Mouse (Mus musculus): ENCODE data around the gene 4930412O13Rik.

The 4930412O13Rik gene

GRCm38 (mm10) chr2:9881051-9881591 is at the start of gene 4930412O13Rik:
Gene 4930412O13Rik (plus strand): TSS chr2:9881252.
- in situ Hi-C loops (cut with MboI; ENCODE audit: low pct_unique_long_range_greater_than_20kb in 1 of 2, low sequenced_read_pairs in 2 of 2, unreplicated experiment in 1 of 2), result loop anchor here in 1 of 2 experiments (25.0 kb wide), 1 partner anchor 481 kb away; the partner anchor contains the start of gene Sfmbt2

GRCm38 (mm10) chr2:9833712-9834111 is 47.3 kb upstream of the 4930412O13Rik start:
- in situ Hi-C loops (cut with MboI; ENCODE audit: low pct_unique_long_range_greater_than_20kb in 1 of 2, low sequenced_read_pairs in 2 of 2, unreplicated experiment in 1 of 2), result no loop called here

GRCm38 (mm10) chr2:9835195-9835594 is 45.9 kb upstream of the 4930412O13Rik start:
- in situ Hi-C loops (cut with MboI; ENCODE audit: low pct_unique_long_range_greater_than_20kb in 1 of 2, low sequenced_read_pairs in 2 of 2, unreplicated experiment in 1 of 2), result no loop called here

GRCm38 (mm10) chr2:9852851-9853576 is 28.0 kb upstream of the 4930412O13Rik start:
- in situ Hi-C loops (cut with MboI; ENCODE audit: low pct_unique_long_range_greater_than_20kb in 1 of 2, low sequenced_read_pairs in 2 of 2, unreplicated experiment in 1 of 2), result no loop called here

GRCm38 (mm10) chr2:9855861-9856260 is 25.2 kb upstream of the 4930412O13Rik start:
- in situ Hi-C loops (cut with MboI; ENCODE audit: low pct_unique_long_range_greater_than_20kb in 1 of 2, low sequenced_read_pairs in 2 of 2, unreplicated experiment in 1 of 2), result no loop called here

- in situ Hi-C loops (cut with MboI; ENCODE audit: low pct_unique_long_range_greater_than_20kb in 1 of 2, low sequenced_read_pairs in 2 of 2, unreplicated experiment in 1 of 2), result no loop called here
These were observed 20.4 kb upstream of the 4930412O13Rik start for GRCm38 (mm10) chr2:9860698-9861097.

GRCm38 (mm10) chr2:9867092-9867825 is 13.8 kb upstream of the 4930412O13Rik start:
- in situ Hi-C loops (cut with MboI; ENCODE audit: low pct_unique_long_range_greater_than_20kb in 1 of 2, low sequenced_read_pairs in 2 of 2, unreplicated experiment in 1 of 2), result no loop called here

- in situ Hi-C loops (cut with MboI; ENCODE audit: low pct_unique_long_range_greater_than_20kb in 1 of 2, low sequenced_read_pairs in 2 of 2, unreplicated experiment in 1 of 2), result loop anchor here in 1 of 2 experiments (10.0 kb wide), 1 partner anchor 226 kb away; no protein-coding TSS in a partner anchor
These were observed 9.8 kb upstream of the 4930412O13Rik start for GRCm38 (mm10) chr2:9871141-9871716.

GRCm38 (mm10) chr2:9871798-9872197 is 9.3 kb upstream of the 4930412O13Rik start:
- in situ Hi-C loops (cut with MboI; ENCODE audit: low pct_unique_long_range_greater_than_20kb in 1 of 2, low sequenced_read_pairs in 2 of 2, unreplicated experiment in 1 of 2), result loop anchor here in 1 of 2 experiments (10.0 kb wide), 1 partner anchor 227 kb away; no protein-coding TSS in a partner anchor

GRCm38 (mm10) chr2:9872682-9873081 is 8.4 kb upstream of the 4930412O13Rik start:
- in situ Hi-C loops (cut with MboI; ENCODE audit: low pct_unique_long_range_greater_than_20kb in 1 of 2, low sequenced_read_pairs in 2 of 2, unreplicated experiment in 1 of 2), result loop anchor here in 1 of 2 experiments (10.0 kb wide), 1 partner anchor 228 kb away; no protein-coding TSS in a partner anchor

- in situ Hi-C loops (cut with MboI; ENCODE audit: low pct_unique_long_range_greater_than_20kb in 1 of 2, low sequenced_read_pairs in 2 of 2, unreplicated experiment in 1 of 2), result loop anchor here in 1 of 2 experiments (10.0 kb wide), 1 partner anchor 229 kb away; no protein-coding TSS in a partner anchor
These were observed 7.3 kb upstream of the 4930412O13Rik start for GRCm38 (mm10) chr2:9873757-9874156.

GRCm38 (mm10) chr2:9874467-9875219 is 6.4 kb upstream of the 4930412O13Rik start:
- in situ Hi-C loops (cut with MboI; ENCODE audit: low pct_unique_long_range_greater_than_20kb in 1 of 2, low sequenced_read_pairs in 2 of 2, unreplicated experiment in 1 of 2), result loop anchor here (10.0 to 25.0 kb wide), 2 partner anchors 230 to 488 kb away; partner anchors contain the start of gene Sfmbt2 (in 1 of the 2)

- in situ Hi-C loops (cut with MboI; ENCODE audit: low pct_unique_long_range_greater_than_20kb in 1 of 2, low sequenced_read_pairs in 2 of 2, unreplicated experiment in 1 of 2), result loop anchor here (10.0 to 25.0 kb wide), 2 partner anchors 230 to 487 kb away; partner anchors contain the start of gene Sfmbt2 (in 1 of the 2)
These were observed 5.8 kb upstream of the 4930412O13Rik start for GRCm38 (mm10) chr2:9875220-9875619.

- in situ Hi-C loops (cut with MboI; ENCODE audit: low pct_unique_long_range_greater_than_20kb in 1 of 2, low sequenced_read_pairs in 2 of 2, unreplicated experiment in 1 of 2), result loop anchor here (10.0 to 25.0 kb wide), 2 partner anchors 231 to 486 kb away; partner anchors contain the start of gene Sfmbt2 (in 1 of the 2)
These were observed 5.2 kb upstream of the 4930412O13Rik start for GRCm38 (mm10) chr2:9875676-9876357.

GRCm38 (mm10) chr2:9876621-9877325 is 4.3 kb upstream of the 4930412O13Rik start:
- in situ Hi-C loops (cut with MboI; ENCODE audit: low pct_unique_long_range_greater_than_20kb in 1 of 2, low sequenced_read_pairs in 2 of 2, unreplicated experiment in 1 of 2), result loop anchor here (10.0 to 25.0 kb wide), 2 partner anchors 232 to 486 kb away; partner anchors contain the start of gene Sfmbt2 (in 1 of the 2)

- in situ Hi-C loops (cut with MboI; ENCODE audit: low pct_unique_long_range_greater_than_20kb in 1 of 2, low sequenced_read_pairs in 2 of 2, unreplicated experiment in 1 of 2), result loop anchor here (10.0 to 25.0 kb wide), 2 partner anchors 233 to 485 kb away; partner anchors contain the start of gene Sfmbt2 (in 1 of the 2)
These were observed 3.7 kb upstream of the 4930412O13Rik start for GRCm38 (mm10) chr2:9877326-9877690.

Measured in mouse embryonic stem cell (cell line).